Comparison of ENCODE assay signal across 11 mouse cellular contexts in genomic region chr13:94957965-94958364, GRCm38 (mm10). TPM values are rescaled to one million over a fixed set of nuclear protein-coding genes. Genes with fewer than 3 reads are reported as not detected.
DNase-seq lines count a peak whose midpoint lies in the region; TF ChIP-seq lines count a peak whose summit lies in the region.
"Had no signal": no experiment of that assay in that cellular context is flagged by ENCODE, and none has a peak within 500 bp of the region (broad histone marks: within the 10 kb centered on the region; RNA-seq: fewer than 3 reads in every experiment).

No protein-coding gene starts in this region.

- H3K4me3 ChIP-seq in left cerebral cortex, adult 2 months, result no peak overlapping the region
- no peak overlapping the region for H3K4me3 ChIP-seq in ES-E14 (ENCODE audit: insufficient read depth in 1 of 2, low read depth in 1 of 2, low read length in 2 of 2, poor library complexity in 1 of 2, severe bottlenecking in 1 of 2)
- H3K4me3 ChIP-seq: heart, embryonic 10.5 days had no signal

- no peaks in the 10 kb centered on the region for H3K4me1 ChIP-seq in ES-E14 (ENCODE audit: control insufficient read depth in 2 of 2, insufficient read depth in 2 of 2, low read length in 2 of 2, poor library complexity in 1 of 2)

- in situ Hi-C loops in ES-E14 (cut with MboI; ENCODE audit: low sequenced_read_pairs in 2 of 2, unreplicated experiment in 2 of 2), result no loop called here

- peak; percentile 35 for TF ChIP-seq CTCF in left cerebral cortex, adult 2 months (IDR thresholded peaks at IDR 0.05)

- no peak overlapping the region for H3K9ac ChIP-seq in ES-E14 (ENCODE audit: insufficient read depth, low read depth, low read length, poor library complexity, severe bottlenecking)

- intact Hi-C loops in left cerebral cortex, adult 2 months (cut with DNase I), result no loop called here

- no peaks in the 10 kb centered on the region for H3K9me3 ChIP-seq in ES-E14 (ENCODE audit: control insufficient read depth, insufficient read depth, low read depth, low read length)
- H3K9me3 ChIP-seq: heart, embryonic 10.5 days had no signal

- DNase-seq in cerebellum, postnatal 14 days, result peak; percentile 10 to 35
- DNase-seq in cerebellum, postnatal 4 days (ENCODE audit: low spot score in 2 of 2), result no peak
- no peak for DNase-seq in left cerebral cortex, adult 2 months (ENCODE audit: extremely low spot score in 1 of 2, low spot score in 2 of 2)
- DNase-seq in left cerebral cortex, adult 18-20 months (ENCODE audit: low spot score in 2 of 2), result no peak
- DNase-seq in ES-E14 (ENCODE audit: low read depth, low spot score), result peak; percentile 40
- DNase-seq in embryo, embryonic 11.5 days (ENCODE audit: low read depth, low spot score), result peak; percentile 26
- no peak for DNase-seq in adrenal gland, postnatal 4 days (ENCODE audit: low spot score in 2 of 2)
- DNase-seq in spleen, postnatal 10 days (ENCODE audit: low spot score in 2 of 2), result no peak
- DNase-seq: adrenal gland, postnatal 36 days; kidney, adult 18-20 months had no signal

- no peaks in the 10 kb centered on the region for H3K36me3 ChIP-seq in ES-E14 (ENCODE audit: control insufficient read depth, insufficient read depth, low read length, poor library complexity, severe bottlenecking)
- H3K36me3 ChIP-seq: heart, embryonic 10.5 days had no signal

- no peak overlapping the region for H3K27ac ChIP-seq in left cerebral cortex, adult 2 months
- no peak overlapping the region for H3K27ac ChIP-seq in ES-E14 (ENCODE audit: insufficient read depth, low read depth, low read length, poor library complexity, severe bottlenecking)
- H3K27ac ChIP-seq: heart, embryonic 10.5 days had no signal

TF ChIP-seq in ES-E14, 5 proteins besides CTCF, POLR2A, EP300 and RAD21:
- TF ChIP-seq ZC3H11A (IDR thresholded peaks at IDR 0.05; ENCODE audit: borderline replicate concordance, low read depth, low read length) (peak; percentile 53), MAFK (IDR thresholded peaks at IDR 0.05; ENCODE audit: insufficient read depth, low read depth, low read length) (no peak)
TF ChIP-seq in ES-E14: peak in this region for 1.

RNA-seq across cellular contexts. Expression of gene Wdr41, which starts 18.2 kb away (rescaled TPM):
- total RNA-seq in left cerebral cortex, adult 2 months (2021), result 10 to 100 TPM; 20.0 to 20.9 TPM
- 10 to 100 TPM; 20.5 TPM for total RNA-seq in left cerebral cortex, adult 18-20 months (2021)
- 6.1 and 8.8 TPM in 2 replicates for total RNA-seq in ES-E14 (2012; rRNA removed)
- total RNA-seq in adrenal gland, postnatal 4 days (2021), result 10 to 100 TPM; 22.1 to 23.6 TPM

Comparison
In these comparisons a context has a peak if more than half of its experiments do, and no peak if none do; other contexts are left out.
1. DNase-seq: peak in cerebellum, postnatal 14 days (2 of 2), ES-E14 (single experiment) and embryo, embryonic 11.5 days (single experiment); none in cerebellum, postnatal 4 days (0 of 2), left cerebral cortex, adult 2 months (0 of 2), left cerebral cortex, adult 18-20 months (0 of 2), adrenal gland, postnatal 4 days (0 of 2) and spleen, postnatal 10 days (0 of 2).